Mouse (Mus musculus) E14TG2a.4 (cell line): ENCODE data around the gene Insl3.
"Not testable (repeated sequence)": the region's sequence is repeated elsewhere in the genome, so short reads cannot be mapped to it uniquely, and the experiment has no call there.

Experiments
- CTCF ChIP-seq: conservative IDR thresholded peaks from 2 replicates; pipeline ENCODE4 v1.5.1; 2014; ENCODE audit warnings: low read length
- POU5F1 ChIP-seq: IDR thresholded peaks from 2 replicates; pipeline ENCODE4 v1.6.1; 2014; ENCODE audit warnings: low read length, borderline replicate concordance

DNA sequence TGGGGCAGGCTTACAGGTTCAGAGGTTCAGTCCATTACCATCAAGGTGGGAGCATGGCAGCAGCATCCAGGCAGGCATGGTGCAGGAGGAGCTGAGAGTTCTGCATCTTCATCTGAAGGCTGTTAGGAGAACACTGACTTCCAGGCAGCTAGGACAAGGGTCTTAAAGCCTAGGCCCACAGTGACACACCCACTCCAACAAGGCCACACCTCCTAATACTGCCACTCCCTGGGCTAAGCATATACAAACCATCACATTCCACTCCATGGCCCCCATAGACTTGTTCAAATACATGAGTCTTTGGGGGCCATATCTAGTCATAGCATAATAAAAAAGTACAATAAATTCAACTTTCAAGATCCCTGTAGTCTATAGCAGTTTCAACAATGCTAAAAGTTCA is 14.4 kb downstream of the Insl3 start:
- TF ChIP-seq CTCF, POU5F1: not testable (repeated sequence)
